Mouse (Mus musculus) central nervous system, embryonic 14 days (tissue): Measurements from ENCODE around the gene Adam19. TPM values are rescaled to one million over a fixed set of nuclear protein-coding genes. Genes with fewer than 3 reads are reported as not detected.

Source experiments
- polyA plus RNA-seq: library from polyadenylated mRNA; depleted of rRNA; stranded (reverse); fragments of >200 nt; gene quantifications from 2 replicates; pipeline ENCODE4 v1.2.3, GENCODE M21; 2012; rRNA removed

Adam19 gene
- polyA plus RNA-seq: 16.3 and 21.8 TPM in 2 replicates

DNA sequence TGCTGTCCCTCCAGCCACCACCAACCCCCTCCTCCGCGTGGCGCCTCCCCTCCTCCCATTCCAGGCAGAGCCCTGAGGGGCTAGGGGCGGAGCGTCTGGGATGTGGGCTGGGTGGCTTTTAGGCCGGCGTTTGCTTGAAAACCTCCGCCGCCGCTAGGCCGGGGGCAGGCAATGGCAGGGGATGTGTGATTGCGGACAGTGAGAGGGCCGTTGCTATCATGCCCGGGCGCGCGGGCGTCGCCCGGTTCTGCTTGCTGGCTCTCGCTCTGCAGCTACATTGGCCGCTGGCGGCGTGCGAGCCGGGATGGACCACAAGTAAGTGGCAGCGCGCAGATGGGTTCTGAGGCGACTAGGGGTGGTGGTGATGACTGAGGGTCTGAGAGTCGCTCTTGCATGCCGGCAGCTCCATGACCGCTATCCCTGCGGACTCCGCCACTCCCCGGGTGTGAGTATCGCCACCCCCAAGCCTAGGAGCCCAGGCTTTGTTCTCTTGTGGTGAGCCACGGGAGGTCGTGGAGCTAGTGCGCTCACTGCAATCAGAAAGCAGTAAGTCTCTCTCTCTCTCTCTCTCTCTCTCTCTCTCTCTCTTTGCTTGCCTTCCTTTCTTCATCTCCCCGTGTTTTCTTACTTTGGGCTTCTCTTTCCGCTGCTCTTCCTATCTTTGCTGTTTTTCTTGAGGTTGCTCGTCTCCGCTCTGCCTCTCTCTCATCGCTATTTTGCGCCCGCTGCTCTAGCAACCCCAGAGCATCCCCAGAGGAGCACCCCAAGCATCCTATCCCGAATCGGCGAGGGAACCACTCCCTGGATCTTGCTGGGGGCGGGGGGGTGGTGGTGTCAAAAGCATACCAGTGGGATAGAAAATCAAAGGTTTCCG lies at the start of gene Adam19:
TSS of gene Adam19 (plus strand) at position 97 of the 874 bp plus-strand sequence.

DNA sequence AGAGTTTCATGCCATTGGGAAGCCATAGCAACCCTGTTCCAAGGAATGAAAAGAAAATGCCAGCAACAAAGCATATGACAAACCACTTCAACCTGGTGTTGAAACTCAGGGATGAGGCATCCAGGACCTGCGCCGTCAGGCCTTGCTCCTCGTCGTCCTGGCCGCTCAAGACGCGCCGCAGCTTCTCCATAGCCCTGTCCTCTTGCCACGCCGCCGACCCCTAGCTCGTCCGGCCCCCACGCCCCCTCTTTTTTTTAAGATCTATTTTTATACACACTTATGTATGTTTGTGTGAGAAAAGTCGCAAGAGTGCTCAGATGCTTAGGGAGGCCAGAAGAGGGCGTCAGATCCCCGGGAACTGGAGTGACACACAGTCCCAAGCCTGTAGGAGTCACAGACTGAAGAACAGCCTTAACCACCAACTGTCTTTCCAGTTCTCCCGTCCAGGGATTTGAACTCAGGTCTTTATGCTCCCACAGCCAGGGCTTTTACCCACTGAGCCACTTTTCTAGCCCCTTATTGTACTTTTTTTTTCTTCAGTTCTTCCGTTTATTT lies 3.6 kb upstream of the Adam19 start, which contains the start of gene Gm12166:
TSS of gene Gm12166 (minus strand) at position 217 of the 555 bp plus-strand sequence.

DNA sequence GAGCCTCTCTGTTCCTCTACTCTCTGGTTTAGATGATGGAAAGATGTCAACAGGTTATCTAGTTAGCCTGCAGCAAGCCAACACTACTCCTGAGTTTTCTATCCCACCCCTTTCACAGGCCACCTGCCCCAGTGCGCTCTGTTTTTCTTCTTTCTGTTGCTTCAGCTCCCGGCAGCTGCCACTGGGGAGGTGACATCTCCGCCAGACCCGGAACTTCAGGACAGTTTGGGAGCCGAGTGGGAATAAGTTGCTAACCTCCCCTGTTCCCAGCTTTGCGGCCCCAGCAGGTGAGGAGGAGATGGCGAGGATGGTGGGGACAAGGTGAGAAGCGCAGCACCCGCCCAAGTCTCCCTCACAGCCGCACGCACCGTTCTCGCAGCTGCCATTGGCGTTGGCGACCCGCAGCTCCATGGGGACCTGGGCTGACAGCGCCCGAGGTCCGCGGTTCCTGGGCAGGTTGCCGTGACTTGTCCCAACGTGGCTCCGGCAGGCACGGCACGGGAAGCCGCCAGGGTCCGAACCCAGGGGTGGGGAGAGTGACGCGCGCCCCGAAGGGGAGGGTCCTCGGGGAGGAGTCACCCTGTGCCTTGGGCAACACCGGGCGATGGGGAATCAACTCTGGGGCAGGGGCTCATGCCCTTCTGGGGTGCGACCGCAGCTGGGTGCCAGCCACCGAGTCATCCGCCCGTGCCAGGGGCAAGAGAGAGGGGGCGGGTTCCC lies 110.2 kb downstream of the Adam19 start, which contains the start of gene Nipal4:
TSS of gene Nipal4 (minus strand) at position 643 of the 720 bp plus-strand sequence.

Other genes with a start within 250 kb of the Adam19 start
- gene Clint1, start 203.9 kb upstream of the Adam19 start, polyA plus RNA-seq: 58.3 and 62.7 TPM in 2 replicates
- gene Lsm11, start 111.1 kb upstream of the Adam19 start, polyA plus RNA-seq: 18.1 and 18.6 TPM in 2 replicates
- gene Thg1l, start 100.5 kb upstream of the Adam19 start, polyA plus RNA-seq: 12.7 and 14.4 TPM in 2 replicates
- gene Sox30, start 75.7 kb upstream of the Adam19 start, polyA plus RNA-seq: 0.31 and 0.53 TPM in 2 replicates
- 6.2 and 7.4 TPM in 2 replicates for gene Gm12166, start 3.7 kb upstream of the Adam19 start, polyA plus RNA-seq
- gene Nipal4, start 110.5 kb downstream of the Adam19 start, polyA plus RNA-seq: 0.28 and 0.58 TPM in 2 replicates
- 1.3 and 1.5 TPM in 2 replicates for gene Fndc9, start 179.5 kb downstream of the Adam19 start, polyA plus RNA-seq